Comparison of ENCODE assay signal across 8 mouse cellular contexts in genomic region chr7:45341303-45341702, GRCm38 (mm10). TPM values are rescaled to one million over a fixed set of nuclear protein-coding genes. Genes with fewer than 3 reads are reported as not detected.
A peak's percentile ranks its signal among the peaks of the same experiment; 100 is the strongest.
DNase-seq lines count a peak whose midpoint lies in the region; ATAC-seq lines count a peak whose summit lies in the region.

No protein-coding gene starts in this region.

- H3K27me3 ChIP-seq in hindbrain, embryonic 15.5 days, result 0 out of 2 replicates have a peak, but pooled peaks cover 4% of the 10 kb centered on the region

- H3K36me3 ChIP-seq in hindbrain, embryonic 15.5 days, result peaks cover 18% of the 10 kb centered on the region

- no peak for ATAC-seq in hindbrain, embryonic 15.5 days (ENCODE audit: low FRiP score, low read depth)

- no peaks in the 10 kb centered on the region for H3K9me3 ChIP-seq in hindbrain, embryonic 15.5 days

- peak overlapping the region; percentile 75; the same call in 1 of the 2 replicates for H3K4me2 ChIP-seq in hindbrain, embryonic 15.5 days

- H3K9ac ChIP-seq in hindbrain, embryonic 15.5 days, result no peak overlapping the region

- no peak overlapping the region for H3K4me3 ChIP-seq in hindbrain, embryonic 15.5 days

- peak; percentile 80 for DNase-seq in adipocyte (ENCODE audit: low spot score)
- DNase-seq in cerebellum, postnatal 36 days, result peak; percentile 66 to 72
- peak; percentile 69 to 87 for DNase-seq in frontal cortex, postnatal 36 days (ENCODE audit: low spot score in 2 of 2)
- peak; percentile 82 for DNase-seq in left cerebral cortex, adult 11 months (ENCODE audit: low spot score)
- peak; percentile 93 for DNase-seq in lung, postnatal 36 days
- DNase-seq in right cerebral cortex, adult 18-20 months, result peak; percentile 82
- DNase-seq in urinary bladder, postnatal 4 days (ENCODE audit: low spot score in 2 of 2), result peak; percentile 73 to 84

- WGBS in hindbrain, embryonic 15.5 days, result 8% methylated on average over 8 of the region's 8 CpGs

- no peak overlapping the region for H3K27ac ChIP-seq in hindbrain, embryonic 15.5 days (replicated peaks)

- peaks cover 24% of the 10 kb centered on the region for H3K4me1 ChIP-seq in hindbrain, embryonic 15.5 days (replicated peaks)

RNA-seq across cellular contexts. Expression of gene Hrc, which starts 6.2 kb away (rescaled TPM):
- 0.65 and 0.68 TPM in 2 replicates for polyA plus RNA-seq in hindbrain, embryonic 15.5 days (2015; fragmentation: Nextera tagmentation; extraction: Ambion mirVana)

RNA-seq across cellular contexts. Expression of gene Trpm4, which starts 7.7 kb away (rescaled TPM):
- polyA plus RNA-seq in hindbrain, embryonic 15.5 days (2015; fragmentation: Nextera tagmentation; extraction: Ambion mirVana), result 11.3 TPM in 2 replicates

RNA-seq across cellular contexts. Expression of gene Ppfia3, which starts 25.5 kb away (rescaled TPM):
- polyA plus RNA-seq in hindbrain, embryonic 15.5 days (2015; fragmentation: Nextera tagmentation; extraction: Ambion mirVana), result 29.9 and 32.1 TPM in 2 replicates

RNA-seq across cellular contexts. Expression of gene Lin7b, which starts 29.1 kb away (rescaled TPM):
- polyA plus RNA-seq in hindbrain, embryonic 15.5 days (2015; fragmentation: Nextera tagmentation; extraction: Ambion mirVana), result 33.7 and 38.7 TPM in 2 replicates

RNA-seq across cellular contexts. Expression of gene Snrnp70, which starts 54.2 kb away (rescaled TPM):
- polyA plus RNA-seq in hindbrain, embryonic 15.5 days (2015; fragmentation: Nextera tagmentation; extraction: Ambion mirVana), result 179 and 183 TPM in 2 replicates
